Mouse (Mus musculus): ENCODE data around the gene Gm4131. TPM values are rescaled to one million over a fixed set of nuclear protein-coding genes. Genes with fewer than 3 reads are reported as not detected.

The Gm4131 gene
- polyA plus RNA-seq, 1 experiment: not detected

DNA sequence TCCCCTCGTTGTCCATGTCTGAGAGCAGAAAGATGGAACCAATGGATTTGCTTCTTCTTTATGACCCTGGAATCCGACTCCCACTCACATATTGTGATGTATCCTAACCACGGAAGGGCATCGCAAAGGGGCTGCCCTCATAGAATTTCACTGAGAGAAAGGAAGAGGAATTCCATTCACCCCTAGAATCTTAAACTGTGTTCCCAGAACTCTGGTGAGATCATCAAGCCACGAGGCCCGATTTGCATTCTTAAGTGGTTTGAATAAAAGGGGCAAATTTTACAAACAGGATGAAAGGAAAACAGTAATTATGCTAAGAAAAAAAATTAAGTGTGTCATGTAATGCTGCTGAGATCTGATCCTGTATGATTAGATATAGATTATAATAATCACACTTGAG lies 8.2 kb upstream of the Gm4131 start:
- Histone ChIP-seq H3K27me3 (replicated peaks) (peaks cover 5% of the 10 kb centered on the region), H3K4me1 (no peaks in the 10 kb centered on the region), H3K9me3 (no peaks in the 10 kb centered on the region), H3K36me3 (replicated peaks; ENCODE audit: low read length) (no peaks in the 10 kb centered on the region), H3K4me3 (replicated peaks) (no peak overlapping the region)
- TF ChIP-seq FLI1 (IDR thresholded peaks at IDR 0.05; ENCODE audit: low read length): no peak
- TF ChIP-seq GATA1 (IDR thresholded peaks at IDR 0.05; ENCODE audit: borderline replicate concordance, low read length): no peak

DNA sequence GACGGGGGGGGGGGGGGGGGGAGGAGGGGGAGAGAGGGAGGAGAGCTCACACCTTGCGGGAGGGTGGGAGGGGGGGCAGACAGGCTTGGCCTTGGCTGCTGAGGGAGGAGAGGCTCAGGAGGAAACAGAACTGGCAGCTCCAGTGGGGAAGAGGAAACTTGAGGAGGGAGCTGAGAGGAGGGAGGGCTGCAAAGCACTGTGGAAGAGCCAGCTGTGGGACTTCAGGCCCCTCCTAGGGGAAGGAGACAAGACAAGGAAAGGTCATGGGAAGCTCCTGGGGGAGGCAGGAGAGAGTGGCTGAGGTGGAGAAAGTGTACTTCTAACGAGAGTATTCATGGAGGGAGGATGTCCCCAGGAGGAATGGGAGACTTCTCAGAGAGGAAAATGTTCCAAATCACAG lies 6.7 kb upstream of the Gm4131 start:
- no peak for TF ChIP-seq FLI1 (IDR thresholded peaks at IDR 0.05; ENCODE audit: low read length)
- TF ChIP-seq GATA1 (IDR thresholded peaks at IDR 0.05; ENCODE audit: borderline replicate concordance, low read length): no peak
- no peaks in the 10 kb centered on the region for H3K9me3 ChIP-seq
- peaks cover 4% of the 10 kb centered on the region for H3K27me3 ChIP-seq (replicated peaks)
- H3K4me3 ChIP-seq (replicated peaks): no peak overlapping the region
- H3K4me1 ChIP-seq: no peaks in the 10 kb centered on the region
- H3K36me3 ChIP-seq (replicated peaks; ENCODE audit: low read length): no peaks in the 10 kb centered on the region

DNA sequence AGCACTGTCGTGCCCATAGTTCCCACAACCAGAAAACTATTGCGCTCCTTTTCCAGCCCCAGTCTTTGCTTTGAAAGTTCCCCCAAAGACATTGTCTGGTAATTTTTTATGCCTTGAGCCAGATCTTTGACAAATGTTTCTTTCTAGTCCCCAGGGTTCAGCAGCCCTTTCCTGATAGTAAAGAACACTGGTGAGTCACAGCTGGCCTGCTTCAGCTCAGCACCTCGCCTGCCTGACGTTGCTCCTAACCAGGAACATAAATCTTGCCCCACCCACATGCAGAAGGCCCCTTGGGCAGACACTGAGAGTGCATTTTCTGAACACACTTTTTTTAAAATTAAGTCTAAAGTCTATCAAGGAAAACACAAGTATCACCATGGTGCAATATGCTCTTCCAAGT lies 3.6 kb upstream of the Gm4131 start:
- TF ChIP-seq FLI1 (IDR thresholded peaks at IDR 0.05; ENCODE audit: low read length): no peak
- TF ChIP-seq GATA1 (IDR thresholded peaks at IDR 0.05; ENCODE audit: borderline replicate concordance, low read length): no peak
- peaks cover 2% of the 10 kb centered on the region for H3K27me3 ChIP-seq (replicated peaks)

DNA sequence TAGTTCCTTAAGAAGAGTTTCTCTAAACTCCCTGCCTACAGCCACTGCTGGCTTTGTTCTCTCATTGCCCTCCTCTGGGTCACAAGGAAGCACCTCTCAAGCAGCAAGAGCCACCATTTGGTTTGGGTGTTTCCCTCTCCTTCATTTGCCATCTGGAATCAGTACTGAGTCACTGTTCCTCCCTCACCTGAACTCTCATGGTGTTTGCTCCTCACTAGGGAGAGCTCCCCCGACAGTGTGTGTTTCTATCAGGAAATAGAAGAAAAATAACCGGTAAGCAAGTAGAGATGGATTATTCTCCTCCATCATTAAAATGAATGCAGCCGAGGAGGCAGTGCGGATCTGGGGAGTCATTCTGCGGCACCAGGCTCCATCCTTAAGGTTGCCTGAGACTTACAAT lies 2.7 kb upstream of the Gm4131 start:
- H3K36me3 ChIP-seq (replicated peaks; ENCODE audit: low read length): no peaks in the 10 kb centered on the region
- no peak overlapping the region for H3K4me3 ChIP-seq (replicated peaks)
- TF ChIP-seq FLI1 (IDR thresholded peaks at IDR 0.05; ENCODE audit: low read length) (no peak), GATA1 (IDR thresholded peaks at IDR 0.05; ENCODE audit: borderline replicate concordance, low read length) (no peak)
- no peaks in the 10 kb centered on the region for H3K4me1 ChIP-seq
- peaks cover 2% of the 10 kb centered on the region for H3K27me3 ChIP-seq (replicated peaks)
- H3K9me3 ChIP-seq: no peaks in the 10 kb centered on the region

More for the DNA sequence above, 3.6 kb upstream of the Gm4131 start:
- H3K36me3 ChIP-seq (replicated peaks; ENCODE audit: low read length): no peaks in the 10 kb centered on the region
- H3K4me1 ChIP-seq: no peaks in the 10 kb centered on the region
- no peak overlapping the region for H3K4me3 ChIP-seq (replicated peaks)
- no peaks in the 10 kb centered on the region for H3K9me3 ChIP-seq

- no peak for TF ChIP-seq GATA1 (IDR thresholded peaks at IDR 0.05; ENCODE audit: borderline replicate concordance, low read length)
- no peak for TF ChIP-seq FLI1 (IDR thresholded peaks at IDR 0.05; ENCODE audit: low read length)
- no peak overlapping the region for H3K4me3 ChIP-seq (replicated peaks)
- H3K27me3 ChIP-seq (replicated peaks): peaks cover 15% of the 10 kb centered on the region
- H3K9me3 ChIP-seq: no peaks in the 10 kb centered on the region
- no peaks in the 10 kb centered on the region for H3K36me3 ChIP-seq (replicated peaks; ENCODE audit: low read length)
- no peaks in the 10 kb centered on the region for H3K4me1 ChIP-seq
Measured at GRCm38 (mm10) chr14:62563679-62564078, 3.0 kb downstream of the Gm4131 start.

DNA sequence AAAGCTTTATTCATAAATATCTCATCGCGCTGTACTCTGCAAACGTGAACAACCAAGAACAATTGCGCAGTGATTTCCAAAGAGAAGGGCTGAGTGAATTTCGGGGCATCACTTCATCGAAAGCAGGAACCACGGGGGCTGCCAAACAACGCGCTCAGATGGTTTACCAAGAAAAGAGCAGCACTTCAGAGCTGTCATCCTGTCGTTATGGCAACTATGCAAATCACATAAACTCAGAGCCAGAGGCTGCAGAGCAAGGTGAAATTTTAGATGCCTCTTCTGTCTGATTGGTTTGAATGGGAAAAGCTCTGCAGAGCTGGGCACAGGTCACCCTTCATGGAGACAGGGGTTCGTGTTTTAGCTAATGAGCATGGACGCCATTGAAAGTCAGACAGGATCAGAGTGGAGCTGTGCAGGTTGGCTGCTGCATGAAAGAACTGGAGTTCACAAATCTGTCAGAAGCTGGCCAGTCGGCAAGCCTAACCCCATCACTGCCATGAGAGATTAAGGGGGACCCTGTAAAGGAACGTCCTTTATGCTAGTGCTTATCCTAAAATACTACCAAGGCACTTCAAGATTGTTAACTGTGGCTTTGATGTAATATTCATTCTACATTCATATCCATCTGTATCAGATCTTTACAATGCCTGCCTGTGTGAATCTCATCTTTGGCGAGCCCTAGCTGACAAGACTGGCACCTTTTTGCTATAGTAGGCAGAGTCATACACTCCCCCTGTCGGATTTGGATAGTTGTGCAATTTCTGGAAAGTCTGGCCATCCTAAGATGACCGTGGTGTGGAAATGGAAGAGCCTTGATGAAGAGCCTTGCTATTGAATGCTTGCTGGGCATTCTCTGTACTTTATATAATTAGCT lies 4.6 kb downstream of the Gm4131 start:
- Histone ChIP-seq H3K9me3 (no peaks in the 10 kb centered on the region), H3K4me3 (replicated peaks) (no peak overlapping the region), H3K27me3 (replicated peaks) (peaks cover 27% of the 10 kb centered on the region), H3K4me1 (no peaks in the 10 kb centered on the region), H3K36me3 (replicated peaks; ENCODE audit: low read length) (no peaks in the 10 kb centered on the region)
- TF ChIP-seq GATA1 (IDR thresholded peaks at IDR 0.05; ENCODE audit: borderline replicate concordance, low read length) (no peak), FLI1 (IDR thresholded peaks at IDR 0.05; ENCODE audit: low read length) (no peak)

GRCm38 (mm10) chr14:62557111-62557510 lies 9.6 kb downstream of the Gm4131 start:
- Histone ChIP-seq H3K4me1 (peaks cover 13% of the 10 kb centered on the region), H3K4me3 (replicated peaks) (no peak overlapping the region), H3K27me3 (replicated peaks) (peaks cover 59% of the 10 kb centered on the region), H3K9me3 (0 out of 2 replicates have a peak, but pooled peaks cover 2% of the 10 kb centered on the region), H3K36me3 (replicated peaks; ENCODE audit: low read length) (no peaks in the 10 kb centered on the region)
- no peak for TF ChIP-seq GATA1 (IDR thresholded peaks at IDR 0.05; ENCODE audit: borderline replicate concordance, low read length)
- TF ChIP-seq FLI1 (IDR thresholded peaks at IDR 0.05; ENCODE audit: low read length): no peak

DNA sequence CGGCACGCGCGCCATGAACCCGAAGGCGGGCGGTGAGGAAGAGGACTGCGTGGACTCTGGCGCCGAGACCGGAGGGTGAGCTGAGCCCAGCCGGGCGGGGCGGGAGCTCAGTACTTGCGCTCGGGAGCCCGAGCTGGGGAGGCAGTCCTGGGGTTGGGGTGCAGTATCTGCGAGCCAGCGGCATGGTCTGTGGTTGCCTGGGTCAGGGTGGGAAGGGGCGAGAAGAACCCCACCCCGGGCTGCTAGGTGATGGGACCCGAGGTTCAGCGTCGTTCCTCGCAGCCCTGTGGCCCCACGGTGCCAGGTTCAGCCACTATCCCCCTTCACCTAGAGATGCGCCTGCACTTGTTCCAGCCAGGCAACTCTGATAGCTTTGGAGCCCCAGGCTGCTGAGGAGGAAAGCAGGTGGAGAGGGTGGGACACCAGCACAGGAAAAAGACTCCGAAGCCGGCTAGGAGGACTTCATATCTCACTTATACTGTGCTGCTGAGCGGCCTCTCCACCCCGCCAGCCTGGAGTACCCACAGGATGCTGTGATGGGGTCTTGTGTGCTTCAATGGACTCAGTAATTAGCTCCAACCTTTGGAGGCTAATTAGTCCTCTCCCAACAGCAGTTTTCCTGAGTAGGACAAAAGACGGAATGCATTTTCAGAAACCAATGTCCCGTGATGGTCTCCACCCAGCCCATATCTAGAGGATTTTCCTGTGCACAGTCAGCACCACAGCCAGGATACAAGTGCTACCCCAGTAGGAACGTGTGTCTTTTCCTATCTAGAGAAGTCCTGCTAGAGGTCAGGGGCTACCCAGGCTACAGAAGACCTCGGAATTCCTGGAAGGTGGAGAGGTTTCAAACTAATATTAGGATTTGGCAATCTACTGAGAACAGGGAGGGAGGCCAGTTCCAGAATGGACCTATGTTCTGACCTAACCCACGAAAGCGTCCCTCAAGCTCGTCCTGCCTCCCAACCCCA lies 10.6 kb downstream of the Gm4131 start:
- peaks cover 13% of the 10 kb centered on the region for H3K4me1 ChIP-seq
- H3K9me3 ChIP-seq: 0 out of 2 replicates have a peak, but pooled peaks cover 2% of the 10 kb centered on the region
- TF ChIP-seq FLI1 (IDR thresholded peaks at IDR 0.05; ENCODE audit: low read length): no peak
- no peak for TF ChIP-seq GATA1 (IDR thresholded peaks at IDR 0.05; ENCODE audit: borderline replicate concordance, low read length)
- H3K4me3 ChIP-seq (replicated peaks): peak overlapping the region; percentile 91
- H3K36me3 ChIP-seq (replicated peaks; ENCODE audit: low read length): no peaks in the 10 kb centered on the region
- peaks cover 61% of the 10 kb centered on the region for H3K27me3 ChIP-seq (replicated peaks)

- H3K27me3 ChIP-seq (replicated peaks): peaks cover 61% of the 10 kb centered on the region
- TF ChIP-seq GATA1 (IDR thresholded peaks at IDR 0.05; ENCODE audit: borderline replicate concordance, low read length): no peak
- no peak for TF ChIP-seq FLI1 (IDR thresholded peaks at IDR 0.05; ENCODE audit: low read length)
Measured at GRCm38 (mm10) chr14:62555309-62555829, 11.4 kb downstream of the Gm4131 start, which contains the start of gene Fam124a. Gene Fam124a, plus strand, starts transcription at chr14:62555737.

More at GRCm38 (mm10) chr14:62555309-62555829, 11.4 kb downstream of the Gm4131 start, which contains the start of gene Fam124a:
- 0 out of 2 replicates have a peak, but pooled peaks cover 2% of the 10 kb centered on the region for H3K9me3 ChIP-seq
- peak within 1 kb of the TSS; percentile 91 for H3K4me3 ChIP-seq (replicated peaks)
- no peaks in the 10 kb centered on the region for H3K36me3 ChIP-seq (replicated peaks; ENCODE audit: low read length)
- peaks cover 13% of the 10 kb centered on the region for H3K4me1 ChIP-seq
